Mouse (Mus musculus) stomach, embryonic 15.5 days (tissue): ENCODE results near the gene H2-Eb1. TPM values are rescaled to one million over a fixed set of nuclear protein-coding genes. Genes with fewer than 3 reads are reported as not detected.
A peak's percentile ranks its signal among the peaks of the same experiment; 100 is the strongest.

ENCODE experiments used
- ATAC-seq: fragments of 200-750 bp; cut with Nextera tagmentation; 2 replicates; pipeline ENCODE4 v1.8.0; 2017; ENCODE audit warnings: low read depth, moderate number of reproducible peaks, moderate TSS enrichment; ENCODE audit not compliant: insufficient read depth, low FRiP score
- H3K27ac ChIP-seq: fragments of 300-500 bp; sonication (generic); 2 replicates; pipeline ENCODE4 v1.5.1; 2015; ENCODE audit warnings: mild to moderate bottlenecking, inconsistent platforms
- H3K27me3 ChIP-seq: fragments of 300-500 bp; sonication (generic); replicated peaks from 2 replicates; pipeline ENCODE4 v1.6.1; 2015; ENCODE audit warnings: inconsistent platforms
- H3K36me3 ChIP-seq: fragments of 300-500 bp; sonication (generic); 2 replicates; pipeline ENCODE4 v1.6.1; 2015; ENCODE audit warnings: inconsistent platforms
- H3K4me1 ChIP-seq: fragments of 300-500 bp; sonication (generic); 2 replicates; pipeline ENCODE4 v1.6.1; 2015; ENCODE audit warnings: inconsistent platforms
- H3K4me2 ChIP-seq: fragments of 300-500 bp; sonication (generic); 2 replicates; pipeline ENCODE4 v1.6.1; 2015; ENCODE audit warnings: mild to moderate bottlenecking, inconsistent platforms
- H3K4me3 ChIP-seq: fragments of 300-500 bp; sonication (generic); replicated peaks from 2 replicates; pipeline ENCODE4 v1.5.1; 2015; ENCODE audit warnings: inconsistent platforms
- H3K9ac ChIP-seq: fragments of 300-500 bp; sonication (generic); 2 replicates; pipeline ENCODE4 v1.6.1; 2015; ENCODE audit warnings: inconsistent platforms
- H3K9me3 ChIP-seq: fragments of 300-500 bp; sonication (generic); 2 replicates; pipeline ENCODE4 v1.6.1; 2016; ENCODE audit warnings: inconsistent platforms
- WGBS: fragments of 180-500 bp; shearing (Covaris S2); methylation state at CpG from one replicate; pipeline ENCODE4 v1.1.7; 2015; 5-methylcytosine and 5-hydroxymethylcytosine counted together
- polyA plus RNA-seq: library from polyadenylated mRNA; unstranded; fragments of >200 nt; fragmentation: Nextera tagmentation; extraction: Ambion mirVana; gene quantifications from 2 replicates; pipeline ENCODE4 v1.2.1, GENCODE M21; 2015

The H2-Eb1 gene
- polyA plus RNA-seq: 4.8 and 5.0 TPM in 2 replicates

DNA sequence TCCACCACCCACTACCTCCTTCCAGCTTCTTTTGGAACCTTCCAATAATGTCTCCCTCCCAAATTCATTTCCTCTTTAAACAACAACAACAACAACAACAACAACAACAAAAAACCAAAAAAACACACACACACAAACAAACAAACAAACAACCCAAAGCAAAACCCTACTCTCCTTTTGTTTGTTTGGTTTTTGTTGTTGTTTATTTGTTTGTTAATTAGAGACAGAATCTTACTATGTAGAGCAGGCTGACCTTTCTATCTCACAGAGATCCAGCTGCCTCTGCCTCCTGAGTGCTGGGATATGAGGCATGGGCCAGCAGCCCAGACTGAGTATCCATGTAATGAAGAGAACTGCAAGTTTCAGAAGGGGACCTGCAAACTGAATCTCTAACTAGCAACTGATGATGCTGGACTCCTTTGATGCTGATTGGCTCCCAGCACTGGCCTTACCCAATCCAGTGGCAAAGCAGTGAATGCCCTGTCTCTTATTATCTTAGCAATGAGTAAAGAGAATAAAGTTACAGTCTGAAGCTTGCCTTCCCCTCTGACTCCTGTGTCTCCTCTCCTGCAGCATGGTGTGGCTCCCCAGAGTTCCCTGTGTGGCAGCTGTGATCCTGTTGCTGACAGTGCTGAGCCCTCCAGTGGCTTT is at the start of gene H2-Eb1:
TSS of gene H2-Eb1 (plus strand) at position 488 of the 651 bp plus-strand sequence.
- Histone ChIP-seq H3K4me3 (no peak within 1 kb of the TSS), H3K4me2 (no peak within 1 kb of the TSS), H3K9me3 (no peaks in the 10 kb centered on the region), H3K4me1 (no peaks in the 10 kb centered on the region), H3K9ac (no peak within 1 kb of the TSS), H3K27me3 (no peaks in the 10 kb centered on the region), H3K36me3 (no peaks in the 10 kb centered on the region), H3K27ac (no peak within 1 kb of the TSS)
- peak; percentile 77; the same call in 1 of the 2 replicates for ATAC-seq

DNA sequence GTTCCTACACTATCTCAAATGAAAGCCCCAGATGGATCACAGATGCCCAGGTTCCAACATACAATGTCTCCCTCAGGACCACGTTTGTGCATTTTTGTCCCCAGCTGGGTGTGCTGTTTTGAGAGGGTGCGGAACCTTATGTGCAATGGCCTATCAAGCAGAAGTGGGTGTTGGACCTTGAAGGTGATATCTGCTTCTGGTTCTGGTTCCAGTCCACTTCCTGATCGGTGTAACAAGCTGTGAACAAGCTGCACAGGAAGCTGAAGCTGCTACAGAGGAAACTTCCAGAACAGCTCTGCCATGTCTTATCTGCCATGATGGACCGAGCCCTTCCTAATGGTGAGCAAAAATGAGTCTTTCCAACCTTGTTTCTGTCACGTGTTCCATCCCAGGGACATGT is 49.2 kb upstream of the H2-Eb1 start:
- no peak overlapping the region for H3K4me2 ChIP-seq
- WGBS: 71% methylated on average over 5 of the region's 5 CpGs
- peaks cover 4% of the 10 kb centered on the region; the same call in 1 of the 2 replicates for H3K4me1 ChIP-seq
- H3K27me3 ChIP-seq: no peaks in the 10 kb centered on the region
- H3K9me3 ChIP-seq: no peaks in the 10 kb centered on the region
- no peak overlapping the region for H3K4me3 ChIP-seq
- no peaks in the 10 kb centered on the region for H3K36me3 ChIP-seq
- no peak for ATAC-seq
- H3K9ac ChIP-seq: no peak overlapping the region
- H3K27ac ChIP-seq: no peak overlapping the region

DNA sequence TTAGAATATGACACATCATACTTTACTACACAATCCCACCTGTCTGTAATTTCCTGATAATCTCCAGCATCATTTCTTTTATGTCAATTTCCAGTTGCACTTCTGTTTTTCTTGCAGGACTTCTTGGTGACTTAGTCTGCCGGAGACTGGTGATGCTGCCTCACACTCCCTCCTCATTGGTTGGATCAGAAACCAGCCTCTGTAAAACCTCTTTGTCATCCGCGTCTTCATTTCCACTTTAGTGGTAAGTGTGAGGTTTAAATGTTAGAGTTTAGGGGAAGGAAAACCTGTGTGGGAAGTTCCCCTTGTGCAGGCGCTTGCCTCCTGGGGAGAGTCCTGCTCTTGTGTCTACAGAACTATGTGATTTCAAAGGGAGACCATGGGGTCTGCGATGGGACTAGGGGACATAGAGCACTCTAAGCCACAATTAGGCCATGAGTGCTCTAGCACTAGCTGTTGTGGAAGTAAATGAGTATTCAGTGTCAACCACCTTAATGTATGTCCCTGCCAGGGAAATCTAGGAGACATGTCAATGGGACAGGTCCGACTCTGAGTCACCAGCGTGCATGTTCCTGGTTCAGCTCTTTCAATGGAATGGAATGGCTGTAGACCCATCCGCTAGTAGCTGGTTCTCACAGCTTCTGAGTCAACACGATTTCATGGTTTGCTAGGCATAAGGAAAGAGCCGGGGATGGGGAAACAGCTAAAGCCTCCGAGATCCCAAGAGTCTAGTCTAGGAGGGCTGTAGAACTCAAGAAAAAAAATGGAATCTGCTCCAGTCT is 47.9 kb upstream of the H2-Eb1 start, which contains the start of gene H2-Ab1:
TSS of gene H2-Ab1 (plus strand) at position 96 of the 782 bp plus-strand sequence.
- 0 out of 2 replicates have a peak, but pooled peaks cover 10% of the 10 kb centered on the region for H3K27me3 ChIP-seq
- 67% methylated on average over 11 of the region's 11 CpGs for WGBS
- no peaks in the 10 kb centered on the region for H3K9me3 ChIP-seq

DNA sequence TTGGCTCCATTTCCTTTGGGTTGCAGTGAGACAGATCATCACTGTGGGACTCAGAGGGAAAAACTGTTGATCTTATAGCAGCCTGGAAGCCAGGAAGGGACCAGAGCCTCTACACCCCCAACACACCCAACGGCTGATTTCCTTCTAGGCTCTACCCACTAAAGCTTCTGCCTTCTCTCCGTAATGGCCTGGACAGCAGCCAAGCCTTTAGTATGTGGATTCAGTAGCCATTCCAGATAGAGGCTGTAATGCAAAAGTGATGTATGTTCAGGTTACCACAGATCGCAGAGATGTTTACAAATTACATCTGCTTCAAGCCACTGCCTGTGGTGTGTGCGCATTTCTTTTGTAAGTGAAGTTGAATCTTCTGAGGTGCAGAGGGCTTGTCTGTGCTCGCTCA is 45.1 kb upstream of the H2-Eb1 start:
- Histone ChIP-seq H3K9ac (no peak overlapping the region), H3K27ac (no peak overlapping the region), H3K4me1 (peaks cover 23% of the 10 kb centered on the region), H3K4me3 (no peak overlapping the region), H3K9me3 (no peaks in the 10 kb centered on the region), H3K36me3 (no peaks in the 10 kb centered on the region), H3K27me3 (peaks cover 32% of the 10 kb centered on the region), H3K4me2 (no peak overlapping the region)
- 33% methylated on average over 5 of the region's 5 CpGs for WGBS
- ATAC-seq: no peak

More for the DNA sequence above, 47.9 kb upstream of the H2-Eb1 start, which contains the start of gene H2-Ab1:
- peaks cover 4% of the 10 kb centered on the region; the same call in 1 of the 2 replicates for H3K4me1 ChIP-seq
- no peak within 1 kb of the TSS for H3K4me2 ChIP-seq
- no peak for ATAC-seq
- H3K4me3 ChIP-seq: no peak within 1 kb of the TSS
- no peaks in the 10 kb centered on the region for H3K36me3 ChIP-seq
- H3K9ac ChIP-seq: no peak within 1 kb of the TSS
- H3K27ac ChIP-seq: no peak within 1 kb of the TSS

DNA sequence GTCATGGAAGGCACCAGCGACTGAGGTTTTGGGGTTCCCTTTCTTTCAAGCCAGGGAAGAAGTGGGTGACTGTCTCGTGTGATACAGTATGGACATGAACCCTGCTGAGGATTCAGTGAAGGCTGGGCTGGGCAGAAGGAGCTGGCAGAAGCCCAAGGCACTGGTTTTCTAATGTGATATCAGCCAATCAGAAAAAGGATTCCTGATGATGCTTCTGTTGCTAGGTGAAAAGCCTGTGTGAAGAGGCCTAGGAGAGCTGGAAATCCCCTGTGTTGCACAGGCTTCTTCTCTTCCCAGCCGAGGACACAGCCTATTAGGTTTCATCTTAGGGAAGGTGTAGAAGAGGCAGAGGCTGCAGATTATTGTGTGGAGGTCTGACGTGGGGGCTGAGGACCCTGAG is 44.2 kb upstream of the H2-Eb1 start:
- no peaks in the 10 kb centered on the region for H3K9me3 ChIP-seq
- 29% methylated on average over 4 of the region's 4 CpGs for WGBS
- no peak overlapping the region; the same call in 1 of the 2 replicates for H3K27ac ChIP-seq
- no peak overlapping the region for H3K9ac ChIP-seq
- H3K27me3 ChIP-seq: peaks cover 33% of the 10 kb centered on the region
- ATAC-seq: peak; percentile 44; the same call in 1 of the 2 replicates
- H3K4me2 ChIP-seq: no peak overlapping the region
- H3K36me3 ChIP-seq: no peaks in the 10 kb centered on the region
- H3K4me3 ChIP-seq: no peak overlapping the region
- H3K4me1 ChIP-seq: peaks cover 23% of the 10 kb centered on the region

DNA sequence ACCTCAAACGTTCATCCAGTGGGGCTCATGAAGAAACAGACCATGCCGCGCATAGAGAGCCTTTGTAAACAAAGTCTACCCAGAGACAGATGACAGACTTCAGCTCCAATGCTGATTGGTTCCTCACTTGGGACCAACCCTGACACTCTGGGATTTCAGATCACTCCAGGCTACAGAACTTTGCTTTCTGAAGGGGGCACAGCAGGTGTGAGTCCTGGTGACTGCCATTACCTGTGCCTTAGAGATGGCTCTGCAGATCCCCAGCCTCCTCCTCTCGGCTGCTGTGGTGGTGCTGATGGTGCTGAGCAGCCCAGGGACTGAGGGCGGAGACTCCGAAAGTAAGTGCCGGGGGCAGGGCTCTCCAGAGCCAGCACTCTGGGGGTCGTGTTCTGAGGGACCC is 42.6 kb upstream of the H2-Eb1 start:
- peaks cover 33% of the 10 kb centered on the region for H3K27me3 ChIP-seq
- peak; percentile 69 for ATAC-seq
- peak overlapping the region; percentile 46 for H3K4me3 ChIP-seq
- H3K27ac ChIP-seq: no peak overlapping the region
- no peaks in the 10 kb centered on the region for H3K9me3 ChIP-seq
- WGBS: under 1% methylated on average over 8 of the region's 8 CpGs
- no peaks in the 10 kb centered on the region for H3K36me3 ChIP-seq
- H3K9ac ChIP-seq: no peak overlapping the region
- peak overlapping the region; percentile 98 for H3K4me2 ChIP-seq
- peaks cover 23% of the 10 kb centered on the region for H3K4me1 ChIP-seq

DNA sequence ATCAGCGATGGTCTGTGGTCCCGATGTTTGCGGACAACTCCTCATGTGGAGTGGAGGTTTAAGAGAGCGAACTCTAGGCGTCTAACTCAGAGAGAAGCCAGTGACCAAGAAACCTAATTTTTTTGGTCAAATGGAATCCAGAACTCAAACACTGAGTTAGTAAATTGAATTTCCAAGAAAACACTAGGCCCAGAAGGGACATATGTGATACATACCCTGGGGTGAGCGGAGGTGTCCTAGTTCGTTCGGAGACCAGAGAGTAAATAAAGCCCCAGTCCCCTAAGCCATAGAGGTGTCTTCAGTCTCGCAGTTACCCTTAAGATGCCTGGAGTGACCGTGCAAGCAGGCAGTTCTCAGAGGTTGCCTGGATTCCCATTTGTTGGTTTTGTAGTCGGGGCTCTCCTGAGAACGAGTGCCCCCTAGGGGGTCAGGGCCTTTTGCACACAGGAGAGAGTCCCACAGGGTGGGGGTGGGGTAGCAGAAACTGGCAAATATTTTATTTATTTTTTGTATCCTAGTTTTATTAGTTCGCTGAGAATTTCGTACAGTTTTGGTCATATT is 41.8 kb upstream of the H2-Eb1 start:
- no peaks in the 10 kb centered on the region for H3K36me3 ChIP-seq
- no peak overlapping the region for H3K9ac ChIP-seq
- ATAC-seq: no peak
- no peaks in the 10 kb centered on the region for H3K9me3 ChIP-seq
- H3K4me2 ChIP-seq: peak overlapping the region; percentile 98
- no peak overlapping the region for H3K27ac ChIP-seq
- peaks cover 23% of the 10 kb centered on the region for H3K4me1 ChIP-seq
- 10% methylated on average over 14 of the region's 14 CpGs for WGBS
- H3K4me3 ChIP-seq: peak overlapping the region; percentile 50
- peaks cover 33% of the 10 kb centered on the region for H3K27me3 ChIP-seq

DNA sequence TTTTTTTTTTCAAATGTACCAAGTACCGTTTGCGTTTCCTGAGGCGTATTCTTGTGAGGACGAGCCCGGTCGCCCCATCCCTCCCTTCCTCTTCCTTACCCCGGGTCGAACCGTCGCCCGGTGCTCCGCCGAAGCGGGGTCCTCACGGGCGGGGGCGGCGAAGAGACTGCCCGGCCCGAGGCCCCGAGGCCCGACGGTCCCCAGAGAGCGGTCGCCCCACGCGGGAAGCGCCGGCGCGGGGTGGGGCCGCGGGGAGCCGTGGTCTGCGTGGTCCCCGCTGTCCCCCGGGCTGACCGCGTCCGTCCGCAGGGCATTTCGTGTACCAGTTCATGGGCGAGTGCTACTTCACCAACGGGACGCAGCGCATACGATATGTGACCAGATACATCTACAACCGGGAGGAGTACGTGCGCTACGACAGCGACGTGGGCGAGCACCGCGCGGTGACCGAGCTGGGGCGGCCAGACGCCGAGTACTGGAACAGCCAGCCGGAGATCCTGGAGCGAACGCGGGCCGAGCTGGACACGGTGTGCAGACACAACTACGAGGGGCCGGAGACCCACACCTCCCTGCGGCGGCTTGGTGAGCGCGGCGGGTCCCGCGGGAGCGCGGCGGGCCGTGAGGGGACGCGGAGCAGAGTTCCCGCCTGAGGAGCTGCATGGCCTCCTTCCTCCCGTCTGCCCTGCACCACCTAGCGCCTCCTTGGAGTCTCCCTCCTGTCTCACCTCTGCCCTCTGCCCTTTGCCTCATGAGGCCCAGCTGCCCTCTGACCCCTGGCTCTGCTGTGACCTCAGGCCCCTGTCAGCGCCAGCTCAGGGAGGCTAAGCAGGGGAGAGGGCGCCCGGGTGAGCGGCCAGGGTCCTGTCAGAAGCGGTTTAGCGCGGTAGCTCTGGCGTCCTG is 41.0 kb upstream of the H2-Eb1 start:
- Histone ChIP-seq H3K4me2 (peak overlapping the region; percentile 98), H3K36me3 (no peaks in the 10 kb centered on the region), H3K9ac (peak overlapping the region; percentile 34), H3K4me3 (peak overlapping the region; percentile 50), H3K9me3 (no peaks in the 10 kb centered on the region), H3K27ac (no peak overlapping the region), H3K4me1 (peaks cover 23% of the 10 kb centered on the region), H3K27me3 (peaks cover 33% of the 10 kb centered on the region)
- no peak for ATAC-seq
- under 1% methylated on average over 92 of the region's 93 CpGs for WGBS

DNA sequence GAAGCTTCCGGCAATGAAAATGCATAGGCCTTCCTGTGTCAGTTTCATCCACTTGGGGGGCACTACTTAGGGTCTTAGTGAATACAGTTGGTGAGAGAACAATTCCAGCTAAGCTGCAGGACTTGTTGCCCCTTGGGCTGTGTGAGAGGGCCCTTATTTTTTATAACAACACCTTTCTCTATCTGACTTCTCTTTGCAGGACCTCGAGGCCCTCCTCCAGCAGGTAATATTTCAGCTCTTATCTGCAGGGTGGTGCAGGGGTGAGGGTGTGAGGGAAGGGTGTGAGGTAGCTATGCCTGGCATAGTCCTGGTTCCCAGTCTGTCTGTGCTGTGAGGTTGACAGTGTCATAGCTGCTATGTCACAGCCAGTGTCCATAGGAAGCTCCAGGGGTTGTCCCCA is 37.4 kb upstream of the H2-Eb1 start:
- H3K27ac ChIP-seq: no peak overlapping the region
- peaks cover 16% of the 10 kb centered on the region for H3K4me1 ChIP-seq
- no peak overlapping the region for H3K9ac ChIP-seq
- no peak overlapping the region for H3K4me2 ChIP-seq
- WGBS: 65% methylated on average over 2 of the region's 2 CpGs
- H3K27me3 ChIP-seq: peaks cover 21% of the 10 kb centered on the region
- ATAC-seq: no peak
- H3K9me3 ChIP-seq: no peaks in the 10 kb centered on the region
- no peaks in the 10 kb centered on the region for H3K36me3 ChIP-seq
- no peak overlapping the region for H3K4me3 ChIP-seq

DNA sequence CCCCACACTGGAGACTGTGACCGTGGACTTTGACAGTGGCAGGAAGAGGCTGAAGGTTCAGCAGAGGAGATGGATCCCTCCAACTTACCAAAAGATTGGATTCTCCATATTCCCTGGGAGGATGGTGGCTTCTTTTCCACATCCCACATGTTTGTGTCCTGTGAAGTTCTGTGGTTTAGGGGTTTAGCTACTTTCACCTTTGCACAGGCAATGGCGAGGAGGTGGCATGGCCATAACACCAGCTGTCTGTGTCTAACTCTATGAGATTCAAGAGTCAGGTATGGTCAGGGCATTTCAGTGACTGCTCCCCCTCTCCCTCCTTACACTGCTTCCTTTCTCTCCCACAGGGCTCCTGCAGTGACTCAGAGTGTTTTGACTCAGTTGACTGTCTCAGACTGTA is 36.9 kb upstream of the H2-Eb1 start:
- no peaks in the 10 kb centered on the region for H3K9me3 ChIP-seq
- peaks cover 17% of the 10 kb centered on the region for H3K27me3 ChIP-seq
- H3K4me1 ChIP-seq: peaks cover 12% of the 10 kb centered on the region; the same call in 1 of the 2 replicates
- no peak overlapping the region for H3K4me2 ChIP-seq
- no peak for ATAC-seq
- H3K9ac ChIP-seq: no peak overlapping the region
- WGBS: 90% methylated on average over 2 of the region's 2 CpGs
- H3K4me3 ChIP-seq: no peak overlapping the region
- no peaks in the 10 kb centered on the region for H3K36me3 ChIP-seq
- H3K27ac ChIP-seq: no peak overlapping the region

DNA sequence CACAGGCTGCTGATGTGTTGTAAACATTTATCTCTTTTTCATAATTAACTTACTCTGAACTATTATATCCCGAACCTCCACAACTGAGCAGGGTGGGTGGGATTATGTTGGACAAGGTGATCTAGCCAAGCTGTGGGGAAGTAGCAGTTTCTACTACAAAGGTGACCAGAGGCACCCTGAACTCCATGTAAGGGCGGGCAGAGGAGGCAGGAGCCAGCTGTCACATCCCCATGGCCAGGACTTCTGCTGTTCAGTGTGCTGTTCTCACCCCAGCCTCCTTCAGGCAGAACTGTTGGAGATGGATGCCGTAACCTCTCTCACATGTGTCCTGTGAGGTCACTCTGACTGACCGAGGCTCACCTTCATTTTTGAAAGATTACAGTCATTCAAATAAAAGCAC is 35.9 kb upstream of the H2-Eb1 start:
- H3K9me3 ChIP-seq: no peaks in the 10 kb centered on the region
- peaks cover 8% of the 10 kb centered on the region for H3K27me3 ChIP-seq
- no peak for ATAC-seq
- no peaks in the 10 kb centered on the region for H3K36me3 ChIP-seq
- no peak overlapping the region for H3K4me2 ChIP-seq
- H3K4me3 ChIP-seq: no peak overlapping the region
- no peak overlapping the region for H3K27ac ChIP-seq
- 66% methylated on average over 4 of the region's 4 CpGs for WGBS
- H3K9ac ChIP-seq: no peak overlapping the region
- H3K4me1 ChIP-seq: peaks cover 4% of the 10 kb centered on the region; the same call in 1 of the 2 replicates
